Mouse (Mus musculus): ENCODE results near the gene Rps21. TPM values are rescaled to one million over a fixed set of nuclear protein-coding genes. Genes with fewer than 3 reads are reported as not detected.

Rps21 gene
- total and polyA plus RNA-seq, 2 experiments, result 713 to 880 TPM

DNA sequence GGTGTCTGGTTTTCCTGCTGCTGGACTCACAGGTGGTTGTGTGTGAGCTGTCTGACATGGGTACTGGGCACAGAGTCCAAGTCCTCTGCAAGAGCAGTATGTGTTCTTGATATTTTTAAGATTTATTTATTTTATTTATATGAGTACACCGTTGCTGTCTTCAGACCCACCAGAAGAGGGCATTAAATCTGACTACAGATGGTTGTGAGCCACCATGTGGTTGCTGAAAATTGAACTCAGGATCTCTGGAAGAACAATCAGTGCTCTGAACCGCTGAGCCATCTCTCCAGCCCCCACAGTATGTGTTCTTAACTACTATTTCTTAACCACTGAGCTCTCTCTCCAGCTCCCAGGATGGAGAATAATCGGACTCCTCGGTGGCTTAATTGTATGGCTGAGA is 45.0 kb downstream of the Rps21 start:
- Histone ChIP-seq H3K4me3 (ENCODE audit: insufficient read depth, low read depth, low read length) (no peak overlapping the region), H3K79me2 (ENCODE audit: control insufficient read depth, insufficient read depth, low read length) (no peaks in the 10 kb centered on the region), H3K27ac (replicated peaks; ENCODE audit: insufficient read depth, low read depth, low read length) (no peak overlapping the region), H3K27me3 (ENCODE audit: control insufficient read depth, insufficient read depth, low read length) (no peaks in the 10 kb centered on the region), H3K36me3 (ENCODE audit: control insufficient read depth, insufficient read depth, low read length) (no peaks in the 10 kb centered on the region), H3K4me1 (ENCODE audit: control insufficient read depth, insufficient read depth, low read length) (no peaks in the 10 kb centered on the region), H3K9ac (ENCODE audit: low read depth, low read length) (no peak overlapping the region)
- no peak for DNase-seq (ENCODE audit: extremely low read depth, low read depth, low spot score)
- TF ChIP-seq CTCF (IDR thresholded peaks at IDR 0.05; ENCODE audit: low read depth, low read length), result no peak
- no peak for TF ChIP-seq POLR2A (IDR thresholded peaks at IDR 0.05; ENCODE audit: extremely low read depth, insufficient read depth, low read length)
- WGBS, result 87% methylated on average over 4 of the region's 4 CpGs

DNA sequence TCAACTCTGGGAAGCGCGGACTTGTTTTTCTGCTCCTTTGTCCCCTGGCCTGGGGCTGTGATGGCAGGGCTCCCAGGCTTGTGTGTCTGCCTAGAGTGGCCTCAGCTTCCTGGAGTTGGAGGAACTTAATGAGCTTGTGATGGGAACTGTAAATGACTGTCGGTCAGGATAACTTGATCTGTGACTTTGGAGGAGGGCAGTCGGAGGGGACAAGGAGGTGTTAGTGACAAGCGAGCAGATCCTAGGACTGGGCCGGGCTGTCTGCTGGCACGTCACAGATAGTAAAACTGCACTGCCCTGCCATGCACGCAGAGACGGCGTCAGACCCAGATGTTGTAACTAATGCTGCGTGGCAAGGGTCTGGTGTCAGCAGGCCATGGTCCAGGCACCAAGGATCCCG is 46.3 kb downstream of the Rps21 start:
- TF ChIP-seq CTCF (IDR thresholded peaks at IDR 0.05; ENCODE audit: low read depth, low read length) (no peak), POLR2A (IDR thresholded peaks at IDR 0.05; ENCODE audit: extremely low read depth, insufficient read depth, low read length) (no peak)
- 85% methylated on average over 12 of the region's 12 CpGs for WGBS
- Histone ChIP-seq H3K27ac (replicated peaks; ENCODE audit: insufficient read depth, low read depth, low read length) (no peak overlapping the region), H3K9ac (ENCODE audit: low read depth, low read length) (no peak overlapping the region), H3K4me1 (ENCODE audit: control insufficient read depth, insufficient read depth, low read length) (no peaks in the 10 kb centered on the region), H3K27me3 (ENCODE audit: control insufficient read depth, insufficient read depth, low read length) (no peaks in the 10 kb centered on the region), H3K36me3 (ENCODE audit: control insufficient read depth, insufficient read depth, low read length) (no peaks in the 10 kb centered on the region), H3K4me3 (ENCODE audit: insufficient read depth, low read depth, low read length) (no peak overlapping the region), H3K79me2 (ENCODE audit: control insufficient read depth, insufficient read depth, low read length) (no peaks in the 10 kb centered on the region)
- no peak for DNase-seq (ENCODE audit: extremely low read depth, low read depth, low spot score)

DNA sequence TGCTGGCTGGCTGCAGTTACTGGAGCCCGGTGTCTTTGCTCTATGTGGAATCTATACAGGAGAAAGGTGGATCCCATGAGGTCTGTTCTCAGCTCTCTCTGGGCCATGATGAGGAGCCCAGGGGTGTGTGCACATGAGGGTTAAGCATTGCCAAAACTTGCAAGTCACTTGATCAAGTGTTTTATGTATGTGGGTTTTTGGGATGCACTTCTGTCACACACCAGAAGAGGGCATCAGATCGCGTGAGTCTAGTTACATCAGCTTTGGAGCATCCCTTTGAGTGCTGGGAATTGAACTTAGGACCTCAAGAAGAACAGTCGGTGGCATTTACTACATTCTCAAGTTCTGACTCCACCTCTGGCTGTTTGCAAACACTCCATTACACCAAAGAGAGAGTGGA is 47.4 kb downstream of the Rps21 start:
- WGBS, result 58% methylated on average over 4 of the region's 4 CpGs
- Histone ChIP-seq H3K27me3 (ENCODE audit: control insufficient read depth, insufficient read depth, low read length) (no peaks in the 10 kb centered on the region), H3K36me3 (ENCODE audit: control insufficient read depth, insufficient read depth, low read length) (no peaks in the 10 kb centered on the region), H3K9ac (ENCODE audit: low read depth, low read length) (no peak overlapping the region), H3K79me2 (ENCODE audit: control insufficient read depth, insufficient read depth, low read length) (no peaks in the 10 kb centered on the region), H3K4me1 (ENCODE audit: control insufficient read depth, insufficient read depth, low read length) (no peaks in the 10 kb centered on the region), H3K27ac (replicated peaks; ENCODE audit: insufficient read depth, low read depth, low read length) (no peak overlapping the region), H3K4me3 (ENCODE audit: insufficient read depth, low read depth, low read length) (no peak overlapping the region)
- no peak for DNase-seq (ENCODE audit: extremely low read depth, low read depth, low spot score)
- TF ChIP-seq CTCF (IDR thresholded peaks at IDR 0.05; ENCODE audit: low read depth, low read length) (peak; percentile 14; the same call in 1 of the 2 replicates), POLR2A (IDR thresholded peaks at IDR 0.05; ENCODE audit: extremely low read depth, insufficient read depth, low read length) (no peak)

DNA sequence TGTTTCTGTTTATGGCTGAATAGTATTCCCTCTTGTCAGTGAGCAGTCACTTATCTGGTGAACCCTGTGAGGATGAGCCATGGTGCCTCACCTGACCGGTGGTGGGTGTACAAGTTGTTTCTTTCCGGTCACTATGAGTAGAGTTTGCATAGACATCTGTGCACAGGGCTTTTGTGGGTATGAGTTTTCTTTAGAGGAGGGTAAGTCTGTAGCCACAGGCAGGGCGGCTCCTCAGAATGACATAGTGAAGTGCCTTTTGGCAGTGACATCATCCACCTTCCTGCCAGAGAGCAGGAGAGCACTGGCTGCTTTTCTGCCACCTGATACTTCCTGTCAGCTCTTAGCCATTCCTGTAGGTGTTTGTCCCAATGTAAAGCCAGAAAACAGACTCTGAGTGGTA is 48.3 kb downstream of the Rps21 start:
- no peak overlapping the region for H3K4me3 ChIP-seq (ENCODE audit: insufficient read depth, low read depth, low read length)
- no peaks in the 10 kb centered on the region for H3K36me3 ChIP-seq (ENCODE audit: control insufficient read depth, insufficient read depth, low read length)
- no peak overlapping the region for H3K27ac ChIP-seq (replicated peaks; ENCODE audit: insufficient read depth, low read depth, low read length)
- H3K4me1 ChIP-seq (ENCODE audit: control insufficient read depth, insufficient read depth, low read length), result no peaks in the 10 kb centered on the region
- TF ChIP-seq POLR2A (IDR thresholded peaks at IDR 0.05; ENCODE audit: extremely low read depth, insufficient read depth, low read length) (no peak), CTCF (IDR thresholded peaks at IDR 0.05; ENCODE audit: low read depth, low read length) (no peak)
- H3K27me3 ChIP-seq (ENCODE audit: control insufficient read depth, insufficient read depth, low read length), result no peaks in the 10 kb centered on the region
- 95% methylated on average over 3 of the region's 3 CpGs for WGBS
- no peak overlapping the region for H3K9ac ChIP-seq (ENCODE audit: low read depth, low read length)
- H3K79me2 ChIP-seq (ENCODE audit: control insufficient read depth, insufficient read depth, low read length), result no peaks in the 10 kb centered on the region
- DNase-seq (ENCODE audit: extremely low read depth, low read depth, low spot score), result no peak

DNA sequence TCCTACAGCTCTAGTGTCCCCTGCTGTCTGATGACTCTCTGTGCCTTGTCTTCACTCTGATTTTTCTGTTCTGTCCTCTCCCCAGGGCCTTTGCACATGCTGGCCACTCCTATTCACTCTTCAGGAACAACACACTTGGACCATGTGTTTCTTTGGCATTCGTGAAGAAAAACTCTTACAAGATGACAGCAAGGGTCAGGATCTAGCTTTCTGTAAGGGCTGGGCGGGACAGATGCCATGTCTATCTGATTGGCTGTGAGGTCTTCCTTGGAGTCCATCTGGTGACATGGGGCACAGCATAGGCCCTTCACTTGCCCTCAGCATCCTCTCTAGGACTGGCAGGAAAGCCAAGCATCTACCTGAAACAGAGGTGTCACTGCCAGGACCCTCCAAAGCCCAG is 48.8 kb downstream of the Rps21 start:
- TF ChIP-seq CTCF (IDR thresholded peaks at IDR 0.05; ENCODE audit: low read depth, low read length), result no peak
- TF ChIP-seq POLR2A (IDR thresholded peaks at IDR 0.05; ENCODE audit: extremely low read depth, insufficient read depth, low read length), result no peak
- DNase-seq (ENCODE audit: extremely low read depth, low read depth, low spot score), result no peak
- no peaks in the 10 kb centered on the region for H3K4me1 ChIP-seq (ENCODE audit: control insufficient read depth, insufficient read depth, low read length)

DNA sequence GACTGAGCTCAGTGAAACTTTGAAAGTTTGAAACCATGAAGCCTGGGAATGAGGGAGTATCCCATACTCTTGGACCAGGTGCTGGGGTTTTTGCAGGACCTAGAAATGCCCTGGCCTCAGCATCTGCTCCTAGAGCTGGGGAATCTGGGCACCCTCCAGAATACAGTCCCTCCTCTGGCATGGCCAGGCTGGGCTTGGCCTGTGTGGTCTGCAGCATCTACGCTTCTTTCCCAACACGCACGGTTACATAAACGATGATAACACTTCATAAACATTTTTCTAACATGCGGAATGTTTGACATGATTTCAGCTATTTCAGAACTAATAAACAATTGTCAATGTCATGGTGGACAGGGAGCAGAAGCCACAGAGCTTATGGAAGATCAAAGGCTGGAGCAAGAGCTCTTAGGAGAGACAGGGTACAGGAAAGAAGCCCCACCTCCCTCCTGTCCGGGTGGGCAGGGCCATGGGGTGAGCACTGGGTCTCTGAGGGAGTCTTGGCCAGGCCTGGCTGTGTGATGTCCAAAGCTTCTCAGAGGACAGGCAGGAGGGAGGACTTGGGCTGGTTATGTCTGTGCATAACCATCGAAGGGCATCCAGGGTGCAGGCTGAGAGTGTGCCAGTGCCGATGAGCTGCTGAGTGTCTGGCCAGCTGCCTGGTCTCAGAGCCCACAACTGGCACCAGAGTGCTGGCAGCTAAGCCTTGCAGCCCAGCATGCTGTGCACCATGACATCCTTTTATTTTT is 49.4 kb downstream of the Rps21 start:
- Histone ChIP-seq H3K4me1 (ENCODE audit: control insufficient read depth, insufficient read depth, low read length) (no peaks in the 10 kb centered on the region), H3K79me2 (ENCODE audit: control insufficient read depth, insufficient read depth, low read length) (no peaks in the 10 kb centered on the region), H3K27me3 (ENCODE audit: control insufficient read depth, insufficient read depth, low read length) (no peaks in the 10 kb centered on the region), H3K9ac (ENCODE audit: low read depth, low read length) (no peak overlapping the region), H3K4me3 (ENCODE audit: insufficient read depth, low read depth, low read length) (no peak overlapping the region), H3K27ac (replicated peaks; ENCODE audit: insufficient read depth, low read depth, low read length) (peak overlapping the region; percentile 2; the same call in 1 of the 2 replicates), H3K36me3 (ENCODE audit: control insufficient read depth, insufficient read depth, low read length) (no peaks in the 10 kb centered on the region)
- no peak for TF ChIP-seq CTCF (IDR thresholded peaks at IDR 0.05; ENCODE audit: low read depth, low read length)
- TF ChIP-seq POLR2A (IDR thresholded peaks at IDR 0.05; ENCODE audit: extremely low read depth, insufficient read depth, low read length), result no peak
- no peak for DNase-seq (ENCODE audit: extremely low read depth, low read depth, low spot score)
- 76% methylated on average over 8 of the region's 8 CpGs for WGBS

More for the DNA sequence above, 48.8 kb downstream of the Rps21 start:
- Histone ChIP-seq H3K79me2 (ENCODE audit: control insufficient read depth, insufficient read depth, low read length) (no peaks in the 10 kb centered on the region), H3K27ac (replicated peaks; ENCODE audit: insufficient read depth, low read depth, low read length) (no peak overlapping the region; the same call in 1 of the 2 replicates), H3K9ac (ENCODE audit: low read depth, low read length) (no peak overlapping the region), H3K4me3 (ENCODE audit: insufficient read depth, low read depth, low read length) (no peak overlapping the region), H3K27me3 (ENCODE audit: control insufficient read depth, insufficient read depth, low read length) (no peaks in the 10 kb centered on the region), H3K36me3 (ENCODE audit: control insufficient read depth, insufficient read depth, low read length) (no peaks in the 10 kb centered on the region)
- 71% methylated on average over 2 of the region's 2 CpGs for WGBS
